ENCODE assay signal across 8 mouse cellular contexts in the genomic region with DNA sequence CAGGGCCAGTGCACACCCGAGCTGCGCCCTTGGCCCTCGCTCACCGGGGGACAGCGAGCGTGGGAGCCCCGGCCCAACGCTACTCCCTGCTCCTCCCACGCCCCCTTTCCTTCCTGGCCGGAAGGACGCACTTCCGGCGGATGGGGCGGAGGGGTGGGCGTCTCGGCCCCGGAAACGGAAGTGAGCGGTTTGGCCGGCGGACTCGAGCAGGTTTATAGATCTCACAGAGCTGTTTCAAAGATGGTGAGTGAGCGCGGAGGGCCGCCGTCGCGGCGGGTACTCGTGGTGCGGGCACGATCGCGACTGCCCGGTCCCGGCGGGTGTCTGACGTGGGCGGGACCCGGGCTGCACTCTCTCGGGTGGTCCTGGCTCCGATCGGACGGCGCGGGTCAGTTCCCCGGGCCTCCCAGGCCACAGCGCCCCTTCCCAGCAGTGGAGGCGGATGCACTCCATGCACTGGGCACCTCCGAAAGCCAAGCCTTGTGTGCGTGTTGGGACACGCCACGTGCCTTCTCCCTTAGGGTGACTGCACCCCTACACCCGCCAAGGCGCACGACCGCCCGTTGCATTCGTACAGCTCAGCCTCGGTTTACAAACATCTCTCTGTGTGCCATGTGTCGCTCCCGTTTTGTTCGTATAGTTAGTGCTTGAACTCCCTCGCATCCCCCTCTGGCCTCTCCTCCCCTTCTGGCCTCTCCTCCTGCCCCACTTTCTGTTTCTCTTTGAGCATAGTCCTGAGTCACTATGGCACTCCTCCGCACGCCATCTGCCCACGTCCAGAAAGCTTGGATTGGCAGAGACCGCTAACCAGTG. TPM values are rescaled to one million over a fixed set of nuclear protein-coding genes. Genes with fewer than 3 reads are reported as not detected.
DNase-seq lines count a peak whose midpoint lies in the region; ATAC-seq and TF ChIP-seq lines count a peak whose summit lies in the region.

A gene (plus strand): TSS at position 13 of the 813 bp plus-strand sequence.

- no peaks in the 10 kb centered on the region for H3K27me3 ChIP-seq in Patski
- no peaks in the 10 kb centered on the region for H3K27me3 ChIP-seq in hindbrain, embryonic 14.5 days (ENCODE audit: control insufficient read depth, insufficient read depth, low read length)

- peak within 1 kb of the TSS; percentile 97 for H3K9ac ChIP-seq in hindbrain, embryonic 14.5 days

- under 1% methylated on average over 67 of the region's 68 CpGs for WGBS in hindbrain, embryonic 14.5 days

- peaks cover 18% of the 10 kb centered on the region for H3K4me1 ChIP-seq in hindbrain, embryonic 14.5 days (replicated peaks; ENCODE audit: control insufficient read depth, insufficient read depth, low read length)

- POLR2A ChIA-PET in Patski (lab: Charles Lee) = interaction anchor here (1.1 kb wide), 1 partner anchor 14 kb away, joined by 3 read pairs; no protein-coding TSS in a partner anchor

- in situ Hi-C loops in Patski (cut with MboI; ENCODE audit: low pct_unique_long_range_greater_than_20kb) = no loop called here

- H3K4me3 ChIP-seq in hindbrain, embryonic 14.5 days (replicated peaks; ENCODE audit: low read length) = peak within 1 kb of the TSS; percentile 99

- peak within 1 kb of the TSS; percentile 97 for H3K4me2 ChIP-seq in hindbrain, embryonic 14.5 days (replicated peaks)

- peak within 1 kb of the TSS; percentile 77 for H3K27ac ChIP-seq in hindbrain, embryonic 14.5 days

- peaks cover 34% of the 10 kb centered on the region for H3K36me3 ChIP-seq in hindbrain, embryonic 14.5 days (replicated peaks; ENCODE audit: control insufficient read depth, insufficient read depth)

- DNase-seq in Patski (ENCODE audit: low read depth, low spot score) = peak; percentile 55
- DNase-seq in cerebellum, postnatal 14 days = peak; percentile 88 to 90
- DNase-seq in frontal cortex, postnatal 25 days (ENCODE audit: low spot score in 2 of 2) = peak; percentile 77 to 85
- peak; percentile 89 for DNase-seq in hindbrain, embryonic 14.5 days (ENCODE audit: low spot score)
- peak; percentile 92 for DNase-seq in layer of hippocampus, postnatal 36 days
- DNase-seq in lung, postnatal 36 days = peak; percentile 93
- DNase-seq in retina, postnatal 1 day = peak; percentile 95
- DNase-seq in urinary bladder, adult 18-20 months (ENCODE audit: low spot score in 2 of 2) = peak; percentile 82 to 86

- no peaks in the 10 kb centered on the region for H3K9me3 ChIP-seq in hindbrain, embryonic 14.5 days (ENCODE audit: control insufficient read depth, low read length)

- TF ChIP-seq CTCF in Patski (IDR thresholded peaks at IDR 0.05) = no peak

- ATAC-seq in Patski = peak; percentile 86
- ATAC-seq in hindbrain, embryonic 14.5 days (ENCODE audit: low FRiP score) = peak; percentile 92

- CTCF ChIA-PET in Patski (lab: Charles Lee) = interaction anchor here (1.3 to 1.6 kb wide), 2 partner anchors 8 to 32 kb away, joined by 4 to 5 read pairs; no protein-coding TSS in a partner anchor

RNA-seq across cellular contexts. Expression of the gene that starts here (rescaled TPM):
- 392 TPM for polyA plus RNA-seq in Patski (2021)
- 502 and 544 TPM in 2 replicates for polyA plus RNA-seq in hindbrain, embryonic 14.5 days (2014; fragmentation: Nextera tagmentation; extraction: Ambion mirVana)
- total RNA-seq in layer of hippocampus, postnatal 36 days (2021) = 100 to 1,000 TPM; 140 to 156 TPM

Comparison
In these comparisons a context has a peak if more than half of its experiments do, and no peak if none do; other contexts are left out.
1. Peak in every context shown above with its lines: DNase-seq, ATAC-seq, H3K4me3 ChIP-seq and H3K27ac ChIP-seq.